Mouse (Mus musculus) midbrain, postnatal 0 days (tissue): ENCODE results near the gene Btrc. TPM values are rescaled to one million over a fixed set of nuclear protein-coding genes. Genes with fewer than 3 reads are reported as not detected.

Source experiments
- ATAC-seq: fragments of 200-750 bp; cut with Nextera tagmentation; 2 replicates; pipeline ENCODE4 v1.8.0; 2017; ENCODE audit warnings: moderate number of reproducible peaks, mild to moderate bottlenecking, moderate TSS enrichment, moderate library complexity; ENCODE audit not compliant: low FRiP score
- DNase-seq: peaks from one replicate; pipeline ENCODE4 v3.0.0-alpha.2; 2015; ENCODE audit warnings: low spot score
- H3K27ac ChIP-seq: fragments of 300-500 bp; sonication (generic); 2 replicates; pipeline ENCODE4 v1.5.1; 2014; ENCODE audit warnings: low read depth, mild to moderate bottlenecking, low read length, mixed read lengths
- H3K27me3 ChIP-seq: fragments of 300-500 bp; sonication (generic); 2 replicates; pipeline ENCODE4 v1.6.1; 2014; ENCODE audit warnings: low read length, control low read depth, mixed read lengths; ENCODE audit not compliant: insufficient read depth
- H3K36me3 ChIP-seq: fragments of 300-500 bp; sonication (generic); 2 replicates; pipeline ENCODE4 v1.6.1; 2014; ENCODE audit warnings: low read length, control low read depth, mixed read lengths; ENCODE audit not compliant: insufficient read depth
- H3K4me1 ChIP-seq: fragments of 300-500 bp; sonication (generic); 2 replicates; pipeline ENCODE4 v1.6.1; 2014; ENCODE audit warnings: mild to moderate bottlenecking, control low read depth, antibody characterized with exemption, low read length, mixed read lengths; ENCODE audit not compliant: insufficient read depth
- H3K4me2 ChIP-seq: fragments of 300-500 bp; sonication (generic); 2 replicates; pipeline ENCODE4 v1.6.1; 2014; ENCODE audit warnings: low read depth, mild to moderate bottlenecking, low read length, mixed read lengths; ENCODE audit not compliant: poor library complexity, severe bottlenecking
- H3K4me3 ChIP-seq: fragments of 300-500 bp; sonication (generic); 2 replicates; pipeline ENCODE4 v1.5.1; 2014; ENCODE audit warnings: low read depth, mild to moderate bottlenecking, low read length, moderate library complexity
- H3K9ac ChIP-seq: fragments of 300-500 bp; sonication (generic); replicated peaks from 2 replicates; pipeline ENCODE4 v1.6.1; 2014; ENCODE audit warnings: mild to moderate bottlenecking, low read length, moderate library complexity, mixed read lengths; ENCODE audit not compliant: poor library complexity, severe bottlenecking
- H3K9me3 ChIP-seq: fragments of 300-500 bp; sonication (generic); 2 replicates; pipeline ENCODE4 v1.6.1; 2016; ENCODE audit warnings: low read length, control low read depth
- CTCF ChIP-seq: IDR thresholded peaks from 2 replicates; pipeline ENCODE4 v1.5.1; 2016; ENCODE audit warnings: antibody characterized with exemption, mild to moderate bottlenecking
- WGBS: fragments of 180-500 bp; shearing (Covaris S2); extraction: QIAGEN DNeasy Blood & Tissue Kit; methylation state at CpG from one replicate; pipeline ENCODE4 v1.1.7; 2014; 5-methylcytosine and 5-hydroxymethylcytosine counted together
- polyA plus RNA-seq: library from polyadenylated mRNA; unstranded; fragments of >200 nt; fragmentation: Nextera tagmentation; extraction: Ambion mirVana; gene quantifications from 2 replicates; pipeline ENCODE4 v1.2.1, GENCODE M21; 2015
- total RNA-seq: library from RNA; depleted of rRNA; stranded (reverse); fragments of >200 nt; gene quantifications from 2 replicates; pipeline ENCODE4 v1.2.3, GENCODE M21; 2014

The Btrc gene
- total and polyA plus RNA-seq, 2 experiments from 2014 or later = 52.8 to 60.1 TPM

DNA sequence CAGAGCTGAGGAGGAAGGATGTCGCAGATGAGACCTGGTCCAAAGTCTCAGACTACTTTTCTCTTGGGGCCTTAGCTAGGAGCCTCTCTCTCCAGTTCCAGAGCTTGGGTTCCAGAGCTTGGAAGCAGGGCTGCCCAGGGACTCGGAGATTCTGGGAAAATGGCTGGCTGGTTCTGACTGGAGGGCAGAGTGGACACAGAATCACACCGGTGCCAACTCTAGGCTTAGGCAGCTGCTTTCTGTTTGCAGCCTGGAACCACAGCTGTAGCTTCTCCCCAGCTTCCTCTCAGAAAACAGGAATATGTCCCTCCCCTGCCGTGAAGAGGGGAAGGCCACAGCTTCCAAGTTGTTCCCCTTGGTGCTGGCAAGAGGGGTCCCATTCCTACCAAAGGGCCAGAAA, 186.4 kb downstream of the Btrc start:
- no peak overlapping the region for H3K9ac ChIP-seq
- no peak overlapping the region for H3K4me2 ChIP-seq
- no peak for ATAC-seq
- no peaks in the 10 kb centered on the region for H3K4me1 ChIP-seq
- no peak for DNase-seq
- 78% methylated on average over 4 of the region's 4 CpGs for WGBS
- no peak overlapping the region for H3K27ac ChIP-seq
- TF ChIP-seq CTCF = no peak
- peaks cover 8% of the 10 kb centered on the region; the same call in 1 of the 2 replicates for H3K36me3 ChIP-seq
- H3K9me3 ChIP-seq = no peaks in the 10 kb centered on the region
- 0 out of 2 replicates have a peak, but pooled peaks cover 21% of the 10 kb centered on the region for H3K27me3 ChIP-seq
- H3K4me3 ChIP-seq = no peak overlapping the region

DNA sequence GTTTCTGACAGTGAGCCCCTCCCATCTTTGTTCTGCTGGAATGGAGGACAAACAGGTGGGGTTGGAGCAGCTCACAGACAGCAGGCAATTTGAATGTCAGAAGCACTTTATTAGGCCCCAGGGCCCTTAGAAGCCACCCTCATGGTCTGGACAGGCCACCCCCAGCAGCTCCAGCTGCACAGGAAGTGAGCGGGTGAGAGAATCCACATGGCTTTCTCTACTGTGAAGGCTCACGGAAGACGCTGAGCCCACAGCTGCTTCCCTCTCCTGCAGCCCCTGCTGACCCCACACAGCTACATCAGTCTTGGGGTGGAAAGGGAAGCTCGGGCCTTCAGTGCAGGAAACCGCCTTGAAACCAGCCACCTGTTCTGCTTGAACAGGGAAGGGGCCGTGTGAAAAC, 188.7 kb downstream of the Btrc start:
- no peaks in the 10 kb centered on the region for H3K9me3 ChIP-seq
- H3K27ac ChIP-seq = no peak overlapping the region
- H3K9ac ChIP-seq = no peak overlapping the region
- H3K4me2 ChIP-seq = no peak overlapping the region
- WGBS = 86% methylated on average over 6 of the region's 6 CpGs
- no peak overlapping the region for H3K4me3 ChIP-seq
- H3K4me1 ChIP-seq = no peaks in the 10 kb centered on the region
- H3K27me3 ChIP-seq = 0 out of 2 replicates have a peak, but pooled peaks cover 4% of the 10 kb centered on the region
- ATAC-seq = no peak
- no peak for DNase-seq
- no peak for TF ChIP-seq CTCF
- H3K36me3 ChIP-seq = peaks cover 8% of the 10 kb centered on the region; the same call in 1 of the 2 replicates

DNA sequence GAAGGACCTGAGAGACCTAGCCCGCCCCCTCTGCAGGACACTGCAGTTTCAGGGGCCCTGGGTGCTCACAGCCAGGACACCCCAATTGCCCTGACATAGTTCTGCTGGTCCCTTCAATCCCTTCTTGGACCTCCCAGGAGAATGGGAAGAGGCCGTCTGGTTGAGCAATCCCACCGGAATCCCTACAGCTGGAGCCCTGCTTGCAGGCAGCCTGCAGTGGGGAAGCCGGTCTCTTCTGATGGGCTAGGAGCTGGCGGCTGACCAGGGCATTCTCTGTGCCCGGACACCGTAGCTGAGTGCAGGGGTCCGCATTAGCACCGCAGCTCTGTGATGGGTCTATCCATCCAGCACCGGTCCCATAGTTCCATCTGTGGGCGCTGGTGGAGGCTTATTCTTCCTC, 190.6 kb downstream of the Btrc start:
- ATAC-seq = no peak
- WGBS = 94% methylated on average over 11 of the region's 11 CpGs
- no peak for TF ChIP-seq CTCF

DNA sequence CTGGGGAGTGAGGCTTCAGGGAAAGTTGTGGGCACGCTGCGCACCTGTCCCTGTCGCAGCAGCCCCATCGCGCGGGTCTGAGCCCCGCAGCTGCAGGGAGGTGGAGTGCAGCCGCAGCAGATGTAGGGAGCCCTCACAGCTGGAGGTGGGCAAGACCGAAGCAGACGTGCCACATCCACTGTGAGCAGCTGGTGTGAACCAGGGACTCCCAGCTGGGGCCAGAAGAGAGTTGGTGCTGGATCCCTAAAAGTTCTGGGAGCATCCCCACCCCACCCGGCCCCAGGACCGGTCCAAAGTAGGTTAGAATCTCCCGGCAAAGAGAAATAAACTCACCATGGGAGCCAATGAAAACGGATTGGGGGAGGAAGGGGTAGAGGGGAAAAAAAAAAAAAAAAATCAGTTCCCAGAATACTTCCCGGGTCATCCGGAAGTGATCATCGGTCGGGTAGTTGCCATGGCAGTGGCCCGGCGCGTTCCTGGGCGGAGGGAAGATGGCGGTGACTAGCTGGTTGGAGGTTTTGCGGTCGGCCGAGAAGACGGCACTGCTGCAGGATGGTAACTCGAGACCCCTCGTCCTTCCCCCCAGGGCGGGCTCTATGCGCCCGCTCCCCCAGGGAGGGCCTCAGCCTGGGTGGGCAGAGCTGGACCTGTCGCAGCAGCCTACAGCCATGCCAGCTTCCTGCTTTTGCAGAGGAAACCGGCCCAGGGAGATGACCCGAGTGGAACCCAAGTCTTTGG, 196.8 kb downstream of the Btrc start, which contains the start of the genes Poll and Gm17018:
TSS of gene Poll (minus strand) at position 379 of the 738 bp plus-strand sequence.
TSS of gene Gm17018 (plus strand) at position 463 of the 738 bp plus-strand sequence.
- peak within 1 kb of the TSS; percentile 65 for H3K4me3 ChIP-seq
- ATAC-seq (peak; percentile 89), DNase-seq (peak; percentile 88)
- 0 out of 2 replicates have a peak, but pooled peaks cover 4% of the 10 kb centered on the region for H3K27me3 ChIP-seq
- H3K4me2 ChIP-seq = peak within 1 kb of the TSS; percentile 98
- H3K9me3 ChIP-seq = no peaks in the 10 kb centered on the region
- H3K9ac ChIP-seq = peak within 1 kb of the TSS; percentile 68
- no peaks in the 10 kb centered on the region; the same call in 1 of the 2 replicates for H3K4me1 ChIP-seq
- no peak for TF ChIP-seq CTCF
- no peak within 1 kb of the TSS for H3K27ac ChIP-seq
- WGBS = under 1% methylated on average over 35 of the region's 35 CpGs
- H3K36me3 ChIP-seq = no peaks in the 10 kb centered on the region

More for the DNA sequence above, 190.6 kb downstream of the Btrc start:
- Histone ChIP-seq H3K36me3 (peaks cover 8% of the 10 kb centered on the region; the same call in 1 of the 2 replicates), H3K9me3 (no peaks in the 10 kb centered on the region), H3K4me1 (no peaks in the 10 kb centered on the region), H3K4me3 (no peak overlapping the region), H3K4me2 (no peak overlapping the region), H3K9ac (no peak overlapping the region), H3K27me3 (no peaks in the 10 kb centered on the region), H3K27ac (no peak overlapping the region)
- no peak for DNase-seq

DNA sequence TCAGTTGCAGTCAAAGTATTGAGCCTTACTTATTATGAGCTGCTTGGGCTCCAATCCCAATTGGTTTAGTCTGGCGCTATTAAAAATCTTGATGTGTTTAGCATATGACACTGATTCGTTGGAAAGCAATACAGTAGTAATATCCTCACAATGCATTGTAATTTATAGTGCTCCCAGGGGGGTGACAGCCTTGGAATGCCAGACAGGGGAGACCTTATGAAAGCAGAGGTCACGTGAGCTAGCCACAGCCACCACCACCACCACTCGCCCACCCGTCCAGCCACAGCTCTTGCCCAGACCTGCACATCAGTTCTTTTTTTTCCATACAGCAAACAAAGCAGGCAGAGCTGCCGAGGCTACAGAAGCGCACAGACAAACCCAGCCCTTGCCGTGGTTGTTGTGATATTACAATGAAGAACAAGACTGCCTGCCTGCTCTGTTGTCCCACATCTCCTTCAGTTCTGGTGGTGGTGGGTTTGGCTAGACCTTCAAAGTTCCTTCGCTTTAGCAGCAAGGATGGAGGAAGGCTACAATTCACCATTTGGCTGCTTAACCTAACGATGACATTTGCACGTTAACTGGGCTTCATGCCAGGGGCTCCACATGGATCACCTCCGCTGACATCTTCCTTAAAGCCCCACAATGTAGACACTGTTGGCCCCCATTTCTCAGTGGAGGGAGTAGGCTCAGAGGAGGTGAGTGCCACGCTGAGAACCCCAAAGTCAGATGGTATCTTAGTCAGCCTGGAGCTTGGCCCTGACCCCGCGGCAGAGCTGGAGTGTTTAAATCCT, 202.6 kb downstream of the Btrc start:
- H3K9me3 ChIP-seq = no peaks in the 10 kb centered on the region
- ATAC-seq = no peak
- no peak overlapping the region for H3K9ac ChIP-seq
- DNase-seq = no peak
- H3K27ac ChIP-seq = no peak overlapping the region
- peaks cover 3% of the 10 kb centered on the region; the same call in 1 of the 2 replicates for H3K36me3 ChIP-seq
- no peak overlapping the region for H3K4me2 ChIP-seq
- H3K4me1 ChIP-seq = no peaks in the 10 kb centered on the region; the same call in 1 of the 2 replicates
- no peak overlapping the region for H3K4me3 ChIP-seq
- TF ChIP-seq CTCF = no peak
- 58% methylated on average over 15 of the region's 15 CpGs for WGBS
- H3K27me3 ChIP-seq = peaks cover 9% of the 10 kb centered on the region; the same call in 1 of the 2 replicates
